Mouse (Mus musculus) embryonic facial prominence, embryonic 11.5 days (tissue): ENCODE measurements around the gene Fmnl2. TPM values are rescaled to one million over a fixed set of nuclear protein-coding genes. Genes with fewer than 3 reads are reported as not detected.

ENCODE experiments used
- ATAC-seq: fragments of 200-750 bp; cut with Nextera tagmentation; replicated peaks from 2 replicates; pipeline ENCODE4 v1.8.0; 2017; ENCODE audit warnings: low read depth; ENCODE audit not compliant: insufficient number of reproducible peaks, low FRiP score, low TSS enrichment
- DNase-seq: peaks from one replicate; pipeline ENCODE4 v3.0.0-alpha.2; 2015; ENCODE audit warnings: low spot score
- H3K27ac ChIP-seq: fragments of 300-500 bp; sonication (generic); replicated peaks from 2 replicates; pipeline ENCODE4 v1.5.1; 2014; ENCODE audit warnings: mild to moderate bottlenecking, low read depth, low read length, control low read depth
- H3K27me3 ChIP-seq: fragments of 300-500 bp; sonication (generic); 2 replicates; pipeline ENCODE4 v1.6.1; 2014; ENCODE audit warnings: mild to moderate bottlenecking, low read length, moderate library complexity, mixed read lengths; ENCODE audit not compliant: control insufficient read depth, insufficient read depth
- H3K36me3 ChIP-seq: fragments of 300-500 bp; sonication (generic); replicated peaks from 2 replicates; pipeline ENCODE4 v1.6.1; 2014; ENCODE audit warnings: low read depth, mild to moderate bottlenecking, low read length, moderate library complexity, mixed read lengths; ENCODE audit not compliant: control insufficient read depth, insufficient read depth
- H3K4me1 ChIP-seq: fragments of 300-500 bp; sonication (generic); 2 replicates; pipeline ENCODE4 v1.6.1; 2014; ENCODE audit warnings: low read length, mixed read lengths; ENCODE audit not compliant: control insufficient read depth, insufficient read depth
- H3K4me2 ChIP-seq: fragments of 300-500 bp; sonication (generic); 2 replicates; pipeline ENCODE4 v1.6.1; 2014; ENCODE audit warnings: low read depth, mild to moderate bottlenecking, control low read depth, low read length, moderate library complexity
- H3K4me3 ChIP-seq: fragments of 300-500 bp; sonication (generic); 2 replicates; pipeline ENCODE4 v1.5.1; 2014; ENCODE audit warnings: low read depth, low read length, control low read depth
- H3K9ac ChIP-seq: fragments of 300-500 bp; sonication (generic); replicated peaks from 2 replicates; pipeline ENCODE4 v1.6.1; 2014; ENCODE audit warnings: mild to moderate bottlenecking, control low read depth, low read length
- H3K9me3 ChIP-seq: fragments of 300-500 bp; sonication (generic); replicated peaks from 2 replicates; pipeline ENCODE4 v1.6.1; 2016; ENCODE audit warnings: mild to moderate bottlenecking, low read length, inconsistent platforms, mixed read lengths; ENCODE audit not compliant: control insufficient read depth
- WGBS: fragments of 180-500 bp; shearing (Covaris S2); extraction: QIAGEN DNeasy Blood & Tissue Kit; methylation state at CpG from one replicate; pipeline ENCODE4 v1.1.7; 2014; 5-methylcytosine and 5-hydroxymethylcytosine counted together
- polyA plus RNA-seq: library from polyadenylated mRNA; unstranded; fragments of >200 nt; fragmentation: Nextera tagmentation; extraction: Ambion mirVana; gene quantifications from 2 replicates; pipeline ENCODE4 v1.2.1, GENCODE M21; 2014

Gene Fmnl2
- polyA plus RNA-seq, result 9.9 and 10.8 TPM in 2 replicates

GRCm38 (mm10) chr2:52857611-52858528 lies at the start of gene Fmnl2:
TSS of gene Fmnl2 (plus strand) at chr2:52857860.
- Histone ChIP-seq H3K4me1 (no peaks in the 10 kb centered on the region), H3K9me3 (no peaks in the 10 kb centered on the region), H3K27ac (peak within 1 kb of the TSS; percentile 85), H3K4me3 (peak within 1 kb of the TSS; percentile 95), H3K9ac (peak within 1 kb of the TSS; percentile 94), H3K4me2 (peak within 1 kb of the TSS; percentile 65), H3K27me3 (no peaks in the 10 kb centered on the region), H3K36me3 (no peaks in the 10 kb centered on the region)
- WGBS, result under 1% methylated on average over 110 of the region's 114 CpGs
- DNase-seq (peak; percentile 85), ATAC-seq (peak; percentile 94)

GRCm38 (mm10) chr2:52809988-52810387 lies 47.7 kb upstream of the Fmnl2 start:
- no peak overlapping the region for H3K9ac ChIP-seq
- H3K9me3 ChIP-seq, result no peaks in the 10 kb centered on the region
- no peak overlapping the region for H3K4me3 ChIP-seq
- no peaks in the 10 kb centered on the region for H3K36me3 ChIP-seq
- ATAC-seq, result no peak
- no peak overlapping the region for H3K4me2 ChIP-seq
- no peak overlapping the region for H3K27ac ChIP-seq
- 89% methylated on average over 5 of the region's 5 CpGs for WGBS
- DNase-seq, result no peak
- no peaks in the 10 kb centered on the region for H3K27me3 ChIP-seq
- no peaks in the 10 kb centered on the region for H3K4me1 ChIP-seq

GRCm38 (mm10) chr2:52811691-52812090 lies 46.0 kb upstream of the Fmnl2 start:
- no peak overlapping the region for H3K4me3 ChIP-seq
- ATAC-seq (no peak), DNase-seq (peak; percentile 22)
- H3K27ac ChIP-seq, result no peak overlapping the region
- no peak overlapping the region for H3K4me2 ChIP-seq
- 14% methylated on average over 5 of the region's 5 CpGs for WGBS
- no peak overlapping the region for H3K9ac ChIP-seq
- H3K36me3 ChIP-seq, result no peaks in the 10 kb centered on the region
- H3K9me3 ChIP-seq, result no peaks in the 10 kb centered on the region
- no peaks in the 10 kb centered on the region for H3K27me3 ChIP-seq
- H3K4me1 ChIP-seq, result no peaks in the 10 kb centered on the region

GRCm38 (mm10) chr2:52817341-52817740 lies 40.3 kb upstream of the Fmnl2 start:
- DNase-seq (no peak), ATAC-seq (no peak)
- H3K9me3 ChIP-seq, result no peaks in the 10 kb centered on the region
- no peaks in the 10 kb centered on the region for H3K27me3 ChIP-seq
- H3K9ac ChIP-seq, result no peak overlapping the region
- WGBS, result 86% methylated on average over 1 of the region's 1 CpGs
- no peaks in the 10 kb centered on the region for H3K36me3 ChIP-seq
- H3K4me2 ChIP-seq, result no peak overlapping the region
- no peak overlapping the region for H3K4me3 ChIP-seq
- H3K4me1 ChIP-seq, result no peaks in the 10 kb centered on the region
- no peak overlapping the region for H3K27ac ChIP-seq

GRCm38 (mm10) chr2:52818944-52819343 lies 38.7 kb upstream of the Fmnl2 start:
- Histone ChIP-seq H3K9me3 (no peaks in the 10 kb centered on the region), H3K9ac (no peak overlapping the region), H3K36me3 (no peaks in the 10 kb centered on the region), H3K4me3 (no peak overlapping the region), H3K27me3 (no peaks in the 10 kb centered on the region), H3K27ac (no peak overlapping the region), H3K4me2 (no peak overlapping the region), H3K4me1 (no peaks in the 10 kb centered on the region)
- DNase-seq (no peak), ATAC-seq (no peak)
- 81% methylated on average over 4 of the region's 4 CpGs for WGBS

GRCm38 (mm10) chr2:52822214-52822613 lies 35.4 kb upstream of the Fmnl2 start:
- 84% methylated on average over 2 of the region's 2 CpGs for WGBS
- ATAC-seq (no peak), DNase-seq (no peak)
- no peaks in the 10 kb centered on the region for H3K9me3 ChIP-seq
- no peak overlapping the region for H3K4me3 ChIP-seq
- H3K9ac ChIP-seq, result no peak overlapping the region
- no peaks in the 10 kb centered on the region for H3K4me1 ChIP-seq
- H3K4me2 ChIP-seq, result no peak overlapping the region
- H3K27ac ChIP-seq, result no peak overlapping the region
- H3K27me3 ChIP-seq, result no peaks in the 10 kb centered on the region
- no peaks in the 10 kb centered on the region for H3K36me3 ChIP-seq

GRCm38 (mm10) chr2:52828077-52828476 lies 29.6 kb upstream of the Fmnl2 start:
- no peaks in the 10 kb centered on the region for H3K27me3 ChIP-seq
- no peak for ATAC-seq
- H3K36me3 ChIP-seq, result no peaks in the 10 kb centered on the region
- no peak overlapping the region for H3K27ac ChIP-seq
- H3K4me2 ChIP-seq, result no peak overlapping the region
- no peak overlapping the region for H3K4me3 ChIP-seq
- DNase-seq, result no peak
- H3K9ac ChIP-seq, result no peak overlapping the region
- no peaks in the 10 kb centered on the region for H3K9me3 ChIP-seq
- H3K4me1 ChIP-seq, result no peaks in the 10 kb centered on the region
- 89% methylated on average over 4 of the region's 4 CpGs for WGBS

- DNase-seq (no peak), ATAC-seq (no peak)
- no peak overlapping the region for H3K9ac ChIP-seq
- H3K4me2 ChIP-seq, result no peak overlapping the region
- 79% methylated on average over 4 of the region's 4 CpGs for WGBS
- H3K4me1 ChIP-seq, result no peaks in the 10 kb centered on the region
- no peak overlapping the region for H3K27ac ChIP-seq
- no peak overlapping the region for H3K4me3 ChIP-seq
- H3K27me3 ChIP-seq, result no peaks in the 10 kb centered on the region
- no peaks in the 10 kb centered on the region for H3K9me3 ChIP-seq
- no peaks in the 10 kb centered on the region for H3K36me3 ChIP-seq
Measured at GRCm38 (mm10) chr2:52830513-52830912, 27.1 kb upstream of the Fmnl2 start.
